Mouse (Mus musculus): Measurements from ENCODE around the gene Tmem110. TPM values are rescaled to one million over a fixed set of nuclear protein-coding genes. Genes with fewer than 3 reads are reported as not detected.
A peak's percentile ranks its signal among the peaks of the same experiment; 100 is the strongest.

Gene Tmem110
- polyA plus RNA-seq, 1 experiment from 2014 or later = 29.9 TPM

- peaks cover 28% of the 10 kb centered on the region for H3K4me1 ChIP-seq
- H3K27ac ChIP-seq = no peak overlapping the region
- 64% methylated on average over 8 of the region's 8 CpGs for whole genome bisulfite sequencing
Observed at GRCm38 (mm10) chr14:30880251-30880650, 54.9 kb downstream of the Tmem110 start.

GRCm38 (mm10) chr14:30880811-30881717 is 55.7 kb downstream of the Tmem110 start:
- ATAC-seq (ENCODE audit: borderline replicate concordance, extremely low read depth, low FRiP score, low TSS enrichment) = no peak

More at GRCm38 (mm10) chr14:30880251-30880650, 54.9 kb downstream of the Tmem110 start:
- no peak overlapping the region for H3K4me3 ChIP-seq
- H3K4me2 ChIP-seq = no peak overlapping the region
- no peak overlapping the region; the same call in 1 of the 2 replicates for H3K9ac ChIP-seq
- ATAC-seq (ENCODE audit: borderline replicate concordance, extremely low read depth, low FRiP score, low TSS enrichment) = no peak
- H3K36me3 ChIP-seq = no peaks in the 10 kb centered on the region
- H3K27me3 ChIP-seq = no peaks in the 10 kb centered on the region
- no peaks in the 10 kb centered on the region for H3K9me3 ChIP-seq

GRCm38 (mm10) chr14:30881718-30882108 is 56.3 kb downstream of the Tmem110 start:
- Histone ChIP-seq H3K27me3 (no peaks in the 10 kb centered on the region), H3K36me3 (no peaks in the 10 kb centered on the region), H3K4me3 (no peak overlapping the region), H3K9ac (no peak overlapping the region), H3K4me1 (peaks cover 19% of the 10 kb centered on the region), H3K4me2 (no peak overlapping the region), H3K9me3 (no peaks in the 10 kb centered on the region), H3K27ac (no peak overlapping the region)
- ATAC-seq (ENCODE audit: borderline replicate concordance, extremely low read depth, low FRiP score, low TSS enrichment) = no peak
- 89% methylated on average over 3 of the region's 3 CpGs for WGBS

More at GRCm38 (mm10) chr14:30880811-30881717, 55.7 kb downstream of the Tmem110 start:
- Histone ChIP-seq H3K27ac (no peak overlapping the region), H3K4me3 (no peak overlapping the region), H3K4me2 (no peak overlapping the region), H3K36me3 (no peaks in the 10 kb centered on the region), H3K27me3 (no peaks in the 10 kb centered on the region), H3K9ac (no peak overlapping the region), H3K4me1 (peaks cover 20% of the 10 kb centered on the region), H3K9me3 (no peaks in the 10 kb centered on the region)
- WGBS = 80% methylated on average over 17 of the region's 17 CpGs

GRCm38 (mm10) chr14:30885298-30885697 is 59.9 kb downstream of the Tmem110 start:
- no peak for ATAC-seq (ENCODE audit: borderline replicate concordance, extremely low read depth, low FRiP score, low TSS enrichment)
- no peak overlapping the region for H3K27ac ChIP-seq
- no peaks in the 10 kb centered on the region for H3K27me3 ChIP-seq
- WGBS = 7% methylated on average over 3 of the region's 3 CpGs
- peaks cover 16% of the 10 kb centered on the region for H3K4me1 ChIP-seq
- no peak overlapping the region for H3K4me2 ChIP-seq
- H3K9me3 ChIP-seq = no peaks in the 10 kb centered on the region
- H3K36me3 ChIP-seq = no peaks in the 10 kb centered on the region
- no peak overlapping the region for H3K9ac ChIP-seq
- H3K4me3 ChIP-seq = no peak overlapping the region

GRCm38 (mm10) chr14:30886204-30886603 is 60.8 kb downstream of the Tmem110 start, which contains the start of gene Itih4:
TSS of gene Itih4 (plus strand) at chr14:30886476.
- Histone ChIP-seq H3K27ac (no peak within 1 kb of the TSS), H3K9me3 (no peaks in the 10 kb centered on the region), H3K4me2 (no peak within 1 kb of the TSS), H3K4me3 (no peak within 1 kb of the TSS), H3K27me3 (no peaks in the 10 kb centered on the region), H3K36me3 (no peaks in the 10 kb centered on the region), H3K4me1 (peaks cover 16% of the 10 kb centered on the region), H3K9ac (no peak within 1 kb of the TSS)
- no peak for ATAC-seq (ENCODE audit: borderline replicate concordance, extremely low read depth, low FRiP score, low TSS enrichment)
- 77% methylated on average over 3 of the region's 3 CpGs for WGBS

- WGBS = 3% methylated on average over 9 of the region's 9 CpGs
- Histone ChIP-seq H3K9ac (no peak overlapping the region), H3K4me1 (peaks cover 16% of the 10 kb centered on the region), H3K27me3 (0 out of 2 replicates have a peak, but pooled peaks cover 2% of the 10 kb centered on the region), H3K4me2 (peak overlapping the region; percentile 42), H3K4me3 (no peak overlapping the region), H3K27ac (no peak overlapping the region), H3K9me3 (no peaks in the 10 kb centered on the region), H3K36me3 (no peaks in the 10 kb centered on the region)
- ATAC-seq (ENCODE audit: borderline replicate concordance, extremely low read depth, low FRiP score, low TSS enrichment) = peak; percentile 68
Observed at GRCm38 (mm10) chr14:30888271-30888732, 62.9 kb downstream of the Tmem110 start.

GRCm38 (mm10) chr14:30899972-30900371 is 74.6 kb downstream of the Tmem110 start:
- WGBS = 68% methylated on average over 3 of the region's 3 CpGs
- H3K4me1 ChIP-seq = no peaks in the 10 kb centered on the region
- ATAC-seq (ENCODE audit: borderline replicate concordance, extremely low read depth, low FRiP score, low TSS enrichment) = no peak
- H3K27ac ChIP-seq = no peak overlapping the region
- H3K4me3 ChIP-seq = no peak overlapping the region
- H3K9ac ChIP-seq = no peak overlapping the region
- no peaks in the 10 kb centered on the region for H3K27me3 ChIP-seq
- no peaks in the 10 kb centered on the region for H3K36me3 ChIP-seq
- no peaks in the 10 kb centered on the region for H3K9me3 ChIP-seq
- no peak overlapping the region for H3K4me2 ChIP-seq

- Histone ChIP-seq H3K4me2 (no peak overlapping the region), H3K9me3 (no peaks in the 10 kb centered on the region), H3K4me1 (peaks cover 14% of the 10 kb centered on the region; the same call in 1 of the 2 replicates), H3K27ac (no peak overlapping the region), H3K36me3 (no peaks in the 10 kb centered on the region), H3K4me3 (no peak overlapping the region), H3K9ac (no peak overlapping the region), H3K27me3 (no peaks in the 10 kb centered on the region)
- ATAC-seq (ENCODE audit: borderline replicate concordance, extremely low read depth, low FRiP score, low TSS enrichment) = no peak
- 79% methylated on average over 5 of the region's 5 CpGs for WGBS
Observed at GRCm38 (mm10) chr14:30902628-30903027, 77.2 kb downstream of the Tmem110 start.

- Histone ChIP-seq H3K4me2 (no peak overlapping the region), H3K36me3 (no peaks in the 10 kb centered on the region), H3K27me3 (no peaks in the 10 kb centered on the region), H3K9ac (no peak overlapping the region), H3K27ac (no peak overlapping the region), H3K4me1 (peaks cover 16% of the 10 kb centered on the region; the same call in 1 of the 2 replicates), H3K4me3 (no peak overlapping the region), H3K9me3 (no peaks in the 10 kb centered on the region)
- ATAC-seq (ENCODE audit: borderline replicate concordance, extremely low read depth, low FRiP score, low TSS enrichment) = no peak
- WGBS = 51% methylated on average over 3 of the region's 3 CpGs
Observed at GRCm38 (mm10) chr14:30903036-30903435, 77.6 kb downstream of the Tmem110 start.

GRCm38 (mm10) chr14:30904307-30904706 is 78.9 kb downstream of the Tmem110 start:
- Histone ChIP-seq H3K9ac (no peak overlapping the region), H3K36me3 (no peaks in the 10 kb centered on the region), H3K4me3 (no peak overlapping the region), H3K9me3 (no peaks in the 10 kb centered on the region), H3K4me2 (no peak overlapping the region), H3K27ac (no peak overlapping the region), H3K4me1 (peaks cover 16% of the 10 kb centered on the region; the same call in 1 of the 2 replicates), H3K27me3 (no peaks in the 10 kb centered on the region)
- 74% methylated on average over 8 of the region's 8 CpGs for WGBS
- ATAC-seq (ENCODE audit: borderline replicate concordance, extremely low read depth, low FRiP score, low TSS enrichment) = no peak

GRCm38 (mm10) chr14:30906001-30906400 is 80.6 kb downstream of the Tmem110 start:
- Histone ChIP-seq H3K4me1 (peaks cover 16% of the 10 kb centered on the region; the same call in 1 of the 2 replicates), H3K27ac (no peak overlapping the region), H3K9ac (no peak overlapping the region), H3K4me3 (no peak overlapping the region), H3K27me3 (no peaks in the 10 kb centered on the region), H3K36me3 (no peaks in the 10 kb centered on the region), H3K4me2 (no peak overlapping the region), H3K9me3 (no peaks in the 10 kb centered on the region)
- no peak for ATAC-seq (ENCODE audit: borderline replicate concordance, extremely low read depth, low FRiP score, low TSS enrichment)
- 81% methylated on average over 6 of the region's 6 CpGs for WGBS

- Histone ChIP-seq H3K4me2 (no peak overlapping the region), H3K4me1 (peaks cover 16% of the 10 kb centered on the region; the same call in 1 of the 2 replicates), H3K27ac (peak overlapping the region; percentile 50; the same call in 1 of the 2 replicates), H3K36me3 (no peaks in the 10 kb centered on the region), H3K9ac (no peak overlapping the region), H3K9me3 (no peaks in the 10 kb centered on the region), H3K27me3 (no peaks in the 10 kb centered on the region), H3K4me3 (no peak overlapping the region)
- 18% methylated on average over 3 of the region's 3 CpGs for WGBS
- peak; percentile 92 for ATAC-seq (ENCODE audit: borderline replicate concordance, extremely low read depth, low FRiP score, low TSS enrichment)
Observed at GRCm38 (mm10) chr14:30907814-30908265, 82.5 kb downstream of the Tmem110 start.
